Mouse (Mus musculus): ENCODE data around the gene Tnrc6b. TPM values are rescaled to one million over a fixed set of nuclear protein-coding genes. Genes with fewer than 3 reads are reported as not detected.

The Tnrc6b gene
- total RNA-seq, 2 experiments from 2014 or later, result 43.7 to 48.2 TPM

- DNase-seq (ENCODE audit: low spot score), result peak; percentile 68
Observed at GRCm38 (mm10) chr15:80784553-80784971, 73.4 kb downstream of the Tnrc6b start.

GRCm38 (mm10) chr15:80785699-80786098 lies 74.6 kb downstream of the Tnrc6b start:
- DNase-seq (ENCODE audit: low spot score), result no peak

GRCm38 (mm10) chr15:80787746-80788145 lies 76.6 kb downstream of the Tnrc6b start:
- DNase-seq (ENCODE audit: low spot score), result no peak

GRCm38 (mm10) chr15:80792556-80792955 lies 81.4 kb downstream of the Tnrc6b start:
- DNase-seq (ENCODE audit: low spot score), result no peak

GRCm38 (mm10) chr15:80795076-80795475 lies 84.0 kb downstream of the Tnrc6b start:
- DNase-seq (ENCODE audit: low spot score), result no peak

- no peak for DNase-seq (ENCODE audit: low spot score)
Observed at GRCm38 (mm10) chr15:80797757-80798156, 86.6 kb downstream of the Tnrc6b start.

- peak; percentile 96 for DNase-seq (ENCODE audit: low spot score)
Observed at GRCm38 (mm10) chr15:80798367-80799073, 87.4 kb downstream of the Tnrc6b start.

- peak; percentile 39 for DNase-seq (ENCODE audit: low spot score)
Observed at GRCm38 (mm10) chr15:80799074-80799633, 88.0 kb downstream of the Tnrc6b start.

GRCm38 (mm10) chr15:80799634-80800137 lies 88.6 kb downstream of the Tnrc6b start:
- peak; percentile 38 for DNase-seq (ENCODE audit: low spot score)

GRCm38 (mm10) chr15:80800201-80800600 lies 89.1 kb downstream of the Tnrc6b start:
- no peak for DNase-seq (ENCODE audit: low spot score)

GRCm38 (mm10) chr15:80800765-80801164 lies 89.7 kb downstream of the Tnrc6b start:
- no peak for DNase-seq (ENCODE audit: low spot score)

- DNase-seq (ENCODE audit: low spot score), result no peak
Observed at GRCm38 (mm10) chr15:80801597-80801996, 90.5 kb downstream of the Tnrc6b start.

GRCm38 (mm10) chr15:80807162-80807561 lies 96.0 kb downstream of the Tnrc6b start:
- no peak for DNase-seq (ENCODE audit: low spot score)

- no peak for DNase-seq (ENCODE audit: low spot score)
Observed at GRCm38 (mm10) chr15:80810226-80810625, 99.1 kb downstream of the Tnrc6b start.

GRCm38 (mm10) chr15:80812840-80813239 lies 101.7 kb downstream of the Tnrc6b start:
- no peak for DNase-seq (ENCODE audit: low spot score)

GRCm38 (mm10) chr15:80814792-80815191 lies 103.7 kb downstream of the Tnrc6b start:
- DNase-seq (ENCODE audit: low spot score), result no peak

- DNase-seq (ENCODE audit: low spot score), result no peak
Observed at GRCm38 (mm10) chr15:80822276-80822675, 111.2 kb downstream of the Tnrc6b start.

GRCm38 (mm10) chr15:80831170-80831569 lies 120.1 kb downstream of the Tnrc6b start:
- no peak for DNase-seq (ENCODE audit: low spot score)

- DNase-seq (ENCODE audit: low spot score), result no peak
Observed at GRCm38 (mm10) chr15:80832808-80833207, 121.7 kb downstream of the Tnrc6b start.

- no peak for DNase-seq (ENCODE audit: low spot score)
Observed at GRCm38 (mm10) chr15:80836246-80836645, 125.1 kb downstream of the Tnrc6b start.

- DNase-seq (ENCODE audit: low spot score), result no peak
Observed at GRCm38 (mm10) chr15:80838836-80839235, 127.7 kb downstream of the Tnrc6b start.

GRCm38 (mm10) chr15:80839653-80840420 lies 128.7 kb downstream of the Tnrc6b start:
- DNase-seq (ENCODE audit: low spot score), result no peak
